Mouse (Mus musculus) natural killer cell, adult 2 months (primary cell): ENCODE data around the gene Dmxl2.
A peak's percentile ranks its signal among the peaks of the same experiment; 100 is the strongest.

Experiments used
- DNase-seq, 2 experiments: peaks; one replicate each; pipeline ENCODE4 v3.0.0; 2022; ENCODE audit warnings: low spot score in 2 of 2

The Dmxl2 gene

DNA sequence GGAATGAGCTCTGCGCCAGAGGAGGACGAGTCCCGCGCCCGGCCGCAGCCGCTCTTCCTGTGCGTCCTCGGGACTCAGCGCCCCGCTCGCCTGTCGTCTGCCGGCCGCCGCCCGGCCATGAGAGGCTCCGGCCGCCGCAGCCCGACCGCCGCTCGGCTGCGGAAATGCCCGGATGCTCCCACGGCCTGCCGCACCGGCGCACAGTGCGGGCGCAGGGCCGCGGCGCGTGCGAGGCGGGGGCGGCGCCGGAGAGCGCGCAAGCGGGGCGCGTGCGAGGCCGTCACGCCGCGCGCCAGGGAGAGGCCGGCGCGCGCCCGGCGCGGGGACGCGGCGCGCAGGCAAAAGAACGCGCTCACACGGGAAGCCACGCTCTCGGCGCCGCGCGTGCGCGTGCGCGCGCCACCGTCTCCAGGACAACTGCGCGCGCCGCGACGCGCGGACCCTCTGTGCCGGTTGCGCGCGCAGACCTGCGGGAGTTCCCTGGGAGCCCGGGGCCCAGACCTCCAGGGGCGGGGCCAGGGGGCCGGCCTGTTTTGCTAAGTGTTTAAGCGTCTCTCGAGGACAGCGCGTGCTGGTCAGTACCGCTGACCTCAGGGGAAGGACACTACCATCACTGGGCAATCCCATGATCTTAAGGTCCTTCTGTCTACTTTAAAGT, at the start of gene Dmxl2:
TSS of gene Dmxl2 (minus strand) at position 174 of the 658 bp plus-strand sequence.
- DNase-seq = peak; percentile 51 to 56

DNA sequence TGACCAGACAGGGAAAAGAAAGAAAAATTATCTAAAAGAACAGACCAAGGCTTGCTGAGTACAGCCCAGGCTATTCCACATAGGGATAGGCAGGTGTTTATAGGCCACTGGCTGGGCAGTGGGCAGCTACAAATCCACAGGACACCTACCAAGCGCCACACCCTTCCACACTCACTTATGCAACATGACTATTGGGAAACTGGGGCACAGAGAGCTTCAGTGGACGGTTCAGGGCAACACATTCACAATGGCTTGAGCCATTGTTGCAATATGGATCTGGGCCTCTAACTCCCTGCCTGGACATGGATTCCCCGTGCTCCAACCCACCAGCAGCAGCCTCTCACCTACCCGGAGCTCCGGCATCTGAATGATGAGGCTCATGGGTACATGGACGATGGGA, 48.0 kb upstream of the Dmxl2 start:
- no peak for DNase-seq

DNA sequence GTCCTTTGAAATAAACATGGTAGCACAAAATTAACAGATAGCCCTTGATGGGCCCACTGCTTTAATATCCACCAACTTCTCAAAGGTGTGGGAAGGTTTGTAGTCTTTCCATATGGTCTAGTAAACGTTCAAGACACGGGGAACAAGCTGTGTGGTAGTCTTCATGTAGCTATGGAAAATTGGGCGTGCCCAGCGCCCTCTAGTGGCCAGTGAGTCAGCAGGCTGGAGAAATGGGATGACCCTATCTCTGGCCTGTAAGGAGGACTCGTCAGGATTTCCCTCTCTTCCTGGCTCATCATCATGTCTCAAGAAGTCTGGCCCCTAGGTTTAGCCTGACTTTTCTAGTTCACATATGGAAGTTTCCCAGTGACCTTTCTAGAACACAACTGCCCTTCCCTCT, 46.1 kb upstream of the Dmxl2 start:
- DNase-seq = peak; percentile 15 to 36

DNA sequence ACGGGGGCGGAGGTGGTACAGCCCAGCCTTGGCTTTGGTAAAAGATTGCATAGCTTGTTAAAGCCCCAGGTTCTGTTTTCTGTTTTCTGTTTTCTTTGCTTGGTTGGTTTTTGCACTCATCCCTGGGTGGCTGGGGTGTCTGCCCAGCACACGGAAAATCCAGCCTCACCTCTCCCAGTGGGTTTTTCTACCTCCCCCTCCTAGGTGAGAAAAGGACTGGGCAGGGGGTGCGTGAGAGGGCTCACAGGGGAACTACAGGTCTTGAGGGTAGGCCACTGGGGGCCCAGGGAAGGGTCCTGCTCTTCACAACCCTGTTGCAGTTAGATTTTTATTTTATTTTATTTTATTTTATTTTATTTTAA, 43.5 kb upstream of the Dmxl2 start:
- DNase-seq = no peak

DNA sequence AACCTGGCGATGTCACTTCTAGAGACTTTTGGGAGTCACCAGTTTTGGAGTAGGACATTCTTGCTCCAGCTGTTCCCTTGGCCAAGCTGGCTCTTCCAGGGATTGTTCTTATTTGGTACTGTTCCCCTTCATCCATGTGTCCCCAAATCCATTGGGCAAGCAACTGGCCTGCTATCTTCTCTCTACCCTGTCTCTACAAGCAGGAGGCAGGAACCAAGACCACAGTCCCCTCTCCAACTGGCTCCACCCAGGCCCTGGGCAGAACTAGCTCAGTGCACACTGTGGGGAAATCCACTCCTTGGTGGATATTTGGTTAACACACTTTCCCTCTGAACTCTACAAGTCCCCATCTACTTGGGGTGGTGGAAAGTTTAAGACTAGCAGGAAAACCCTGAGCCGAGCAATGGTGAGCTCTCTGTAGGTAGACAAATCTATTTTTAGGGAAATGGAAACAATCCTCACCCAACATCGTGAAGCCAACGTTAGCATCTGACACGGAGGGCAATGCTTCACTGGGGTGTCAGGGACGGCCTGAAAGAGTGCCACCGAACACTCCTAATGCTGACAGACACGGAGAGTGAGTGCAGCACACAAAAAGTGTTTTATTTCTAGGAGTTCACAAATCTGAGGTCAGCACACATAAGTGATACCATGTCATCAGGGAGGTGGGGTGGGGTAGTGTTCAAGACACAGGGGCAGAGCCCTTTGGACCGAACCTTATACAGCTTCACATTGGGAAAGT, 43.0 kb upstream of the Dmxl2 start:
- DNase-seq = no peak

DNA sequence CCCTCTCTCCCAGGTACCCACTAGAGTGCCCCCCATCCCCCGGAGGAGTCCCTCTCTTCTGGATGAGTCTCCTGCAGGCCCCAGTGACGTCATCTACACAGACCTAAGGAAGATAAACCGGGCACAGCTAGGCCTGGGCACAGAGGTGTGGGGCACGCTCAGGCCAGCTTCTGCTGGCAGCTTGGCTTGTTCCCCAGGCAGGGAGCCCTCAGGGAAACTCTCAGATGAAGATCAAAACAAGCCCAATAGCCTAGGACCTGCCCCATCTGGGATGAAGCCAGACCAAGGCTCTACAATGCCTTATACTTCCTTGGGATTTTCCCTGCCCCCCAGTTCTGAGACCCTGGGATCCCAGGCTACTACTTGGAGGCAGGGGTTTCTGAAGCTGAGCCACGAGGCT, 39.4 kb upstream of the Dmxl2 start:
- no peak for DNase-seq

DNA sequence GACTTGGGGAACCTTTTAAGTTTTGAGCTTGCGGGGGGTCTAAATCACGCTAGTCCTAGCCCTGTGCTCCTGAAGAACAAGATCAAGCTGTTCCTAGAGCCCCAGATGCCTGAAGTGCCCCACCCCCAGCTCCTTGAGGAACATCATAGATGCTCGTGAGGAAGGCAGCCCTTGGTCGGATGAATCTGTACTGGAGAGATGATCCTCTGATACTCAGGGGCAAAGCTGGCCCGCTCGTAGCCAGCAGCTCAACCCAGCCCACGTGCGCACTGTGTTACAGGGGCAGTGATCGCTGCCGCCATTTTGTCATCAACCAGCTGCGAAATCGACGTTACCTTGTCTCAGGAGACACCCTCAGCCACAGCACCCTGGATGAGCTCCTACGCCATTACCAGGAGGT, 37.3 kb upstream of the Dmxl2 start, which contains the start of gene Sh2d7:
TSS of gene Sh2d7 (plus strand) at position 301 of the 400 bp plus-strand sequence.
- DNase-seq = no peak

DNA sequence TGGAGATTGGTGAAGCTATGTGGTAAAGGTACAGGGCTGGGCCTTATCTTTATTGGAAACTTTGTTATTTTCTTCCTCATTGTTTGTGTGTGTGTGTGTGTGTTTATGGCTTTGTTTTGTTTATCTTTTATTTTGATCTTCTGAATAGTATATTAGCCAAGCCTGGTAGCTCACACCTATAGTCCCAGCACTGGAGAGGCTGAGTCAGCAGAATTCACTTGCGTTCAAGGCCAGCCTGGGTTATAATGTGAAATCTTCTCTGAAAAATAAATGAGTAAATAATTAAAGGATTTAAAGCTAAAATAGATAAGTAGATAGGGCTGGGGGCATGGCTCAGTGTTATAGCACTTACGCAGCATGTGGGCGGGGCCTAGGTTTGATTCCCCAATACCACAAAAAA, 36.8 kb upstream of the Dmxl2 start:
- DNase-seq = no peak

DNA sequence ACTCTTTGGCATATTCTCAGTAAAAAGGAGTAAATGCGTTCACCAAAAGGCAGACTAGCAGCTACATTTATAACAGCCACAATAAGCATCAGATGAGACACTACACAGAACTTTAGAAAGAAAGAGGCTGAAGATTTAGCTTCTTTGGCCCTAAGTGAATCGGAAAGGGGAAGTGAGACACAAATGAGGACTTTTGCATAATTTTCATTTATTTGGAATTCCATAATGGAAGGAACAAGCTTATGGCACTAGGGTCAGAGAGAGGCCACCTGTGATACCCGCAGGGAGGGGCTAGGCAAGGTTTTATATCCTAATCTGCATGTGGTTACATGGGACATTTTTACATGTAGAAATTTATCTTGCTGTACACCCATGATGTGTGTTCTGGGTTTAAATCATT, 36.1 kb upstream of the Dmxl2 start:
- no peak for DNase-seq

DNA sequence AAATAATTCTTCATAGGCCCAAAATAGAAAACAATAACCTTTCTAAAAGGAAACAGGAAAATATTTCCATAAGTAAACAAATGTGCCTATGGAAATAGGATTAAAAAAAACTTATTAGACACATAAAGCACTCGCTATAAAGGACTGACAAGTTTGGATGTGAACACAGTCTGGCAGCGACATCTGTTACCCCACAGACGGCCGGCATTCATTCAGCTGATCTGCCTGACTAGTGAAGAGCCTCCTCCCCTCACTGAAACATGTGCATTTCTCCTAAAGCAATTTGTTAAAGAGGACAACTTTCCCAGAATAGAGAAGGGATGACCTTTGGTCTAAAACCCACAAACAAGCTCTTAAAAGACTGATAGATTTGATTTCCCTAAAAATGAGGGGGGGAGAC, 35.6 kb upstream of the Dmxl2 start:
- DNase-seq = no peak

DNA sequence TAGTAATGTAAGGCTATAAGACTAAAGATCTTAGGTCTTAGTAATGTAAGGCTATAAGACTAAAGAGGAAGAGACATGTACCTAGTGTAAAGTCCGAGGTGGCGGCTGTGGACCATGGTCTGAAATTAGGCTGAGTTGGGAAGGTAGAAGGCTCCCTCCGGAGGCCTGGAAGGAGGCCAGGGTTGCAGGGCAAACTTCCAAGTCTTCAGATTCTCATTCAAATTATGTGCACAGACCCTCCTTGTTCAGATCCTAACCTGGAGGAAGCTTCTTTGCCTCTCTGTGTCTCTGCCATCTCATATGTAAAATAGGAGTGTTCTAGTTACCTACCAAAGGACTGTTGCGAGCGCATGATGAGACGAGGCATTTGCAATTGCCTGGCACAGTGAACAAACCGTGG, 34.8 kb upstream of the Dmxl2 start:
- DNase-seq = no peak

DNA sequence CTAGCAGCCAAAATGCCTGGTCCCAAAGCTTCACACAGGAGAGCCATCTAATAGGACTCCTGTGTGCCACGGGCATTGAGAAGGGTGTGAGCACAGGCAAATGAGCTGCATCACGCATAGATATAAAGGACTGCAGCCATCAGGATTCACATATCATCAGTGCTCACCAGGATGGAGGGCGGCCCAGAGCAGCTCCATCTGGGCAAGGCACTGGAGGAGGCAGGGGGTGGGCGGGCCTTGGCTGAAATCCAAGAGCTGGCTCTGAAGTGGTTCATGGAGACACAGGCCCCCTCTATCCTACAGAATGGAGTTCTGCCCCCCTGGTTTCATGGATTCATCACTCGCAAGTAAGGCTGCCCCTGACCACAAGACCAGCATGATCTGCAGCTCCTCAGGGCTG, 32.5 kb upstream of the Dmxl2 start:
- no peak for DNase-seq

DNA sequence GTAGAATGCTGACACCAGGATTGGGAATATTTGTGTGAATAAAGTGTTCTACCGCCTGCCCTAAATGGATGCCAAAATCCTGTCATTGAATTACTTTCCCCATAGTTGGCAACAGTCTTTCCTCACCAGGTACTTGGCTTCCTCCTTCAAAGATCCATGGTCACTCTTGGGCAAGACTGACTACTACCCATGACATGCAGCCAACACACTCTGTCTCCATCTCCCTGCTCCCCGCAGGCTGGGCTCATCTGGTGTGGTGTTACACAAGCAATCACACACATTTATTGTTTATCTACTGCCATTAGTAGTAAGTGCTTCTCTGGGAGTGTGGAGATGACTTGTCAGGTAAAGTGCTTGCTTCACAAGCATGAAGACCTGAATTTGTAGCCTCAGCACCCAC, 31.5 kb upstream of the Dmxl2 start:
- no peak for DNase-seq

DNA sequence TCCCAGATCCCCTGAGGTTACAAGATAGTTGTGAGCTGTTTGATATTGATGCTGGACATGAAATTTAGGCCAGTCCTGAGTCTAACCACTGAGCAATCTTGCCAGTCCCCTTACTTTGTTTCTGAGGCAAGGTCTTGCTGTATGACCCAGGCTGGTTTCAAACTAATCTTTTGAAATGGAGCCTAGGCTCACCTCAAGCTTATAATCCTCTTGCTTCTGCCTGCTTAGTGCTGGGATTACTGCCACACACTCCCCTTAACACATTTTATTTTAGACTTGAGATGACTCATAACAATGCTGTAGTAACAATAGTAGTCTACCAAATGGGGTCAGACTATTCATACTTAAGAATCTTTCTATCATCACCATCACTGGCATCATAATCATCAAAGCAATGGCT, 30.0 kb upstream of the Dmxl2 start:
- DNase-seq = no peak

DNA sequence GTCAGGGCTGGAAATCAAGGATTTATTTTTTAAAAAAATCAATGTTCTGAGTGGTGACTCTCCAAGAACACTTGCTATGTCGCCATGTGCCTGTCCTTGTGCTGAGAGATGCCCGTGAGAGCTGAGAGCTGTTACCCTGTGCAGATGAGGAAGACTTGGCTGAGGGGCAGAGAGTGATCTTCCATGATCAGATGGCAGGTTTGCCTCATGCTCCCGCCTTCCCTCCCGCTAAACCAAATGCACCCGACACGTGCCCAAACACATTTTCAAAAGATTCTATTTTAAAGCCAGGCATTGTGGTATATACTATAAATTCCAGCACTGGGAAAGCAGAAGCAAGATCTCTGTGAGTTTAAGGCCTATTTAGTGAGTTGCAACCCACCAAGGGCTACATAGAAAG, 29.4 kb upstream of the Dmxl2 start:
- DNase-seq = no peak

DNA sequence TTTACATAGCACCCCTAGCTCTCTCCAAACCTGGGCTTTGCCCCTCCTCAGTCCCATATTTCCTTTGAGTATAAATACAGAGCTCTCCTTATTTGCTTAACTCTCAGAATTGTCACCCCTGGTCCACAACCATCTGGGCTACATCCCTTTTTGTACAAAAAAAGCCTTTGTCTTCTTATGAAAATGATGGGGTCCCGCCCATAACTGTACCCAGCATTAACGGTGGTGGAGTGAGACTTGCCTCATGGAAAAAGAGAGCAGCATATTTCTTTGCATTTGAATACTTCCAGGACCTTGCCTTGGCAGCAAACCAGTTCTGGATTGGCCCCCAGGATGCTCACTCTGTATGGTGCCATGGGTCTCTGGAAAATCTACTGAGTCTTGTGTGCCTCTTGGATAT, 28.5 kb upstream of the Dmxl2 start:
- DNase-seq = no peak

DNA sequence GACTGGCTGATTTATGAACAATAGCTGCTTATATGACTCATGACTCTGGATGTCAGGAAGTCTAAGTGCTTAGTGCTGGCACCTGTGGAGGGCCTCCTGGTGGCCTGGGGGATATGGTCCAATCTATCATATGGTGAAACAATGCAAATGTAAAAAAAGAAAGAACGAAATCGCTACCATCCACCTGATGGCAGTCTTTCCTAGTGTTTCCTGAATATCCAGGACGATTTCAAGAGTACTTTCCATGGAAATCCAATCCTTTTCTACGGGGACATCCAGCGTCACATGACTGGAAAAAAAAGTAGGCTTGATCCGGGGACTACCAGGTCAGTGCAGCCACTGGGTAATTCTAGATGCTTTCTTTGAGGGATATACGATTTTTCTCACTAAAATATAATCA, 26.3 kb upstream of the Dmxl2 start:
- no peak for DNase-seq

DNA sequence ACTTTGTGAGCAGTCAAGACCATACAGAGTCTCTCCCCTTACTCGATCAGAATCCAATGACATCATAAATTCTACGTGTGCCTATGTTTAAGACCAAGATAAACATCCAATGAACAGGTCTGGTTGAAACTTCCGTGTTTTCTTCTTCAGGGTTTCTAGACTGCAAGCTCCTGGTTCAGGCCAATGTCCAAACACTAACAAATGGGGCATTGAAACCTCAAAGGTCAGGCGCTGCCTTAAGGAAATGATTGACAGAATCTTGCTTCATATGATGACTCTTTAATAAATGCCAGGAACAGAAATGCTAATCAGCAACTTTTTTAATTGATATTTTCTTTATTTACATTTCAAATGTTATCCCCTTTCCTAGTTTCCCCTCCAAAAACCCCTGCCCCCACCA, 18.9 kb upstream of the Dmxl2 start:
- DNase-seq = no peak

DNA sequence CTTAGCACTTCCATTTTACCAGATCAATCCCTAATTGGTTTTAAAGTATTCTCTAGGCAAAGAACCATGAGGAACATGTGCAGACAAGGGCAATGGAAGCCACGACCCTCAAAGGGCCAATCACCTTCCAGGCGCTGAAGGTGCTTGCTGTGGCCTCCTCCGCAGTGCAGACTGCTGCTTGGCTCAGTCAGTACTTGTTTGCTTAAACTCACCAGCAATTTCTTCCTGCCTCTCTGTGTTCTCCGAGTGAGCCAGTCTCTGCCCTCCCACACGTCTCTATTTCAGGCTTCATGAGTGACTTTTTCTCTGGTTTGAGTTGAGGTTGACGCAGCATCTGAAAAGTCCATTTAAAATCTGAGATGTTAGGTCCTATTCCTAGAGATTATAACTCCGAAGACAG, 17.5 kb upstream of the Dmxl2 start:
- DNase-seq = no peak

DNA sequence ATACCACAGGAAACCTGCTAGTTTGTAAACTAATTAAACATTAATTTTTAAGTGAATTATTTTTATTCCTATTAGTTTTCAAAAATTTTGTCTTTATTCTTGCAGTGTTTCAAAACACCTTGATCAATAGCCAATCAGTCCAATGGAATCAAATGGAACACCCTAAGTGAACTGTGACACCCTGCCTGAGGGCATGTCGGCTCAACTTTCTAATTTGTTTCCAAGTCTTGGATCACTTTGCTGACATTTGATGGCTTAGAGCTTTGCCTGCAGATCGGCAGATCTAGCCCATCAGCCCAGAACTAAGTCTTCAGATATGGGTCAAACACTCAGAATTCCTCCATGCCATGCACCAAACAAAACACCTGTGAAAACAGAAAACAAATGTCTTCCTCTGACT, 14.6 kb upstream of the Dmxl2 start:
- no peak for DNase-seq

DNA sequence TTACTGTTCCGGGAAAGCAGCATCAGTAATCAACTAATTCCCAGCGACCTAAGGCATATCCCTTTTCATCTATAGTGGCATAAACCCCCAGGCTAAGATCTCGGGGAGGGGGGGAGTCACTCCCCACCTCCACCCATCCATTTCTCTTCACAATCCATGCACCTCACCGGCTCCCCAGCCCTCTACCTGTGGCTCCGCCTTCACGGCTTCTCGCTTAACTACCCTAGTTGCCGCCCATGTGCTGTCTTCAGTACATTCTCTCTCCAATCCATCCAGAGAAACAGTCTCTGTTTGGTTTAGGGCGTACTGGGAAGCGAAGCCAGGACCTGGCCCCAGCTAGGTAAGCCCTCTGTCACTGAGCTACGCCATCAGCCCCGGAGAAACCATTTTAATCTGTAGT, 1.4 kb upstream of the Dmxl2 start:
- no peak for DNase-seq

DNA sequence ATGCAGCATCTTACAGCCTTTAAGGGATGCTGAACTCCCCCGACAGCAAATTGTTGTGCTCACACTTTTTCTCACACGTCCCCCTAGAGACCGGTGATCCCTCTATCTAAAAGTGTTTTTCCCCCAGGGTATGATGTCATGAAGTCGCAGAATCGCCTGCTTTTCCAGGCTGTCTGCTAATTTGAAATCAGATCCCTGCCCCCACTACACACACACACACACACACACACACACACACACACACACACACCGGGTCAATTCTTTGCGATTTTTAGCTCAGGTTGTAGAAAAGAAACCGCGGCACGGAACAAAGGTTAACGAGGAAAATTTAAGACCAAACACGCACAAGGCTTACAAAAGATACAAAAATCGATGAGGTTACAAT, 677 bp upstream of the Dmxl2 start:
- no peak for DNase-seq

DNA sequence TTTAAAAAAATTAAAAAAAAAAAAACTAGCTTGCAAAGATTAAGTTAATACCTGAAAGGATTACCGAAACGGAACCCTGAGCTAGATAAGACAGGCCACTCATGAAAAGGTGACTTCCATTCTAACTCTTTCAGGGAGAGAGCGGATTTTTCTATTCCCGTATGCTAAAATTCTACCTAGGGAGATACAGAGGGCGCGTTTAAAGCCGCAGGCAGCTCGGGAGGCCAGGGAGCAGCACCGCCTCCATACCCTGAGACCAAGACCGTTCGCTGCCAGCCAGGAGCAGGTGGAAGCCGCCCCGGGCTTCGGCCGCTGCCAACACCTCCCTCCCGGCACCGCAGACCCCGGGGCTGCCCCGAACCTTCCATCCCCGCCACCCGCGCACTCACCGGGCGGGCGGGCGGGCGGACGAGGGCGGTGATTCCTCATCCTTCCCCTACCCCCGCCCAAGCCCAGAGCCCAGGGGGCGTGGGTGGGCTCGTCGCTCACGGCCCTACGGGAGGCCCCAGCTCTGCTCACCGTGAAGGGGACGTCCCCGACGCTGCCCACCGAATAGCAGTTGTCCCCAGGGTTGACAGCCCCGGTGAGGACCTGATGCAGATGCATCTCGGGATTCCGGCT, 484 bp downstream of the Dmxl2 start:
- peak in 1 of 2 experiments; percentile 2 for DNase-seq
